Mouse (Mus musculus): ENCODE measurements around the gene Atp8b3. TPM values are rescaled to one million over a fixed set of nuclear protein-coding genes. Genes with fewer than 3 reads are reported as not detected.

Gene Atp8b3
- polyA plus RNA-seq, 1 experiment from 2014 or later = 0.34 TPM

- H3K4me1 ChIP-seq (ENCODE audit: insufficient read depth, low read length) = peaks cover 12% of the 10 kb centered on the region
- H3K27me3 ChIP-seq (ENCODE audit: insufficient read depth, low read length) = no peaks in the 10 kb centered on the region
- H3K9ac ChIP-seq (replicated peaks; ENCODE audit: low read length) = no peak overlapping the region
- no peak overlapping the region for H3K4me3 ChIP-seq (ENCODE audit: low read length)
- no peak overlapping the region for H3K27ac ChIP-seq (ENCODE audit: low read length)
- peaks cover 11% of the 10 kb centered on the region; the same call in 1 of the 2 replicates for H3K36me3 ChIP-seq (ENCODE audit: insufficient read depth, low read length)
- ATAC-seq (ENCODE audit: low FRiP score, low TSS enrichment) = no peak
- no peak overlapping the region for H3K4me2 ChIP-seq (replicated peaks; ENCODE audit: low read depth, low read length)
- WGBS = 89% methylated on average over 8 of the region's 8 CpGs
- no peaks in the 10 kb centered on the region for H3K9me3 ChIP-seq (ENCODE audit: low read length)
Measured at GRCm38 (mm10) chr10:80553575-80553974, 14.7 kb upstream of the Atp8b3 start.

- H3K4me3 ChIP-seq (ENCODE audit: low read length) = no peak overlapping the region
- H3K4me2 ChIP-seq (replicated peaks; ENCODE audit: low read depth, low read length) = no peak overlapping the region
- H3K4me1 ChIP-seq (ENCODE audit: insufficient read depth, low read length) = peaks cover 4% of the 10 kb centered on the region; the same call in 1 of the 2 replicates
- no peak overlapping the region for H3K9ac ChIP-seq (replicated peaks; ENCODE audit: low read length)
- H3K36me3 ChIP-seq (ENCODE audit: insufficient read depth, low read length) = peaks cover 24% of the 10 kb centered on the region
- H3K27ac ChIP-seq (ENCODE audit: low read length) = no peak overlapping the region
- WGBS = 59% methylated on average over 9 of the region's 9 CpGs
- no peaks in the 10 kb centered on the region for H3K9me3 ChIP-seq (ENCODE audit: low read length)
- H3K27me3 ChIP-seq (ENCODE audit: insufficient read depth, low read length) = no peaks in the 10 kb centered on the region
- no peak for ATAC-seq (ENCODE audit: low FRiP score, low TSS enrichment)
Measured at GRCm38 (mm10) chr10:80552364-80552763, 13.4 kb upstream of the Atp8b3 start.

- Histone ChIP-seq H3K27me3 (ENCODE audit: insufficient read depth, low read length) (no peaks in the 10 kb centered on the region), H3K4me1 (ENCODE audit: insufficient read depth, low read length) (0 out of 2 replicates have a peak, but pooled peaks cover 2% of the 10 kb centered on the region), H3K4me2 (replicated peaks; ENCODE audit: low read depth, low read length) (no peak overlapping the region), H3K27ac (ENCODE audit: low read length) (no peak overlapping the region), H3K36me3 (ENCODE audit: insufficient read depth, low read length) (peaks cover 53% of the 10 kb centered on the region), H3K9me3 (ENCODE audit: low read length) (no peaks in the 10 kb centered on the region), H3K9ac (replicated peaks; ENCODE audit: low read length) (no peak overlapping the region), H3K4me3 (ENCODE audit: low read length) (no peak overlapping the region)
- WGBS = 69% methylated on average over 21 of the region's 21 CpGs
- no peak for ATAC-seq (ENCODE audit: low FRiP score, low TSS enrichment)
Measured at GRCm38 (mm10) chr10:80549279-80549678, 10.4 kb upstream of the Atp8b3 start.

- Histone ChIP-seq H3K4me3 (ENCODE audit: low read length) (no peak overlapping the region), H3K9me3 (ENCODE audit: low read length) (no peaks in the 10 kb centered on the region), H3K36me3 (ENCODE audit: insufficient read depth, low read length) (peaks cover 60% of the 10 kb centered on the region), H3K4me1 (ENCODE audit: insufficient read depth, low read length) (0 out of 2 replicates have a peak, but pooled peaks cover 2% of the 10 kb centered on the region), H3K4me2 (replicated peaks; ENCODE audit: low read depth, low read length) (no peak overlapping the region), H3K27me3 (ENCODE audit: insufficient read depth, low read length) (no peaks in the 10 kb centered on the region), H3K9ac (replicated peaks; ENCODE audit: low read length) (no peak overlapping the region), H3K27ac (ENCODE audit: low read length) (no peak overlapping the region)
- 72% methylated on average over 10 of the region's 10 CpGs for WGBS
- peak; percentile 80 for ATAC-seq (ENCODE audit: low FRiP score, low TSS enrichment)
Measured at GRCm38 (mm10) chr10:80548428-80549006, 9.6 kb upstream of the Atp8b3 start.

- Histone ChIP-seq H3K9me3 (ENCODE audit: low read length) (no peaks in the 10 kb centered on the region), H3K4me2 (replicated peaks; ENCODE audit: low read depth, low read length) (no peak overlapping the region), H3K27ac (ENCODE audit: low read length) (no peak overlapping the region), H3K4me3 (ENCODE audit: low read length) (no peak overlapping the region), H3K27me3 (ENCODE audit: insufficient read depth, low read length) (no peaks in the 10 kb centered on the region), H3K36me3 (ENCODE audit: insufficient read depth, low read length) (peaks cover 70% of the 10 kb centered on the region), H3K4me1 (ENCODE audit: insufficient read depth, low read length) (0 out of 2 replicates have a peak, but pooled peaks cover 2% of the 10 kb centered on the region), H3K9ac (replicated peaks; ENCODE audit: low read length) (no peak overlapping the region)
- WGBS = 88% methylated on average over 14 of the region's 15 CpGs
- ATAC-seq (ENCODE audit: low FRiP score, low TSS enrichment) = no peak
Measured at GRCm38 (mm10) chr10:80547539-80547938, 8.6 kb upstream of the Atp8b3 start.

GRCm38 (mm10) chr10:80546945-80547344 lies 8.0 kb upstream of the Atp8b3 start:
- Histone ChIP-seq H3K9me3 (ENCODE audit: low read length) (no peaks in the 10 kb centered on the region), H3K9ac (replicated peaks; ENCODE audit: low read length) (no peak overlapping the region), H3K27me3 (ENCODE audit: insufficient read depth, low read length) (no peaks in the 10 kb centered on the region), H3K4me3 (ENCODE audit: low read length) (no peak overlapping the region), H3K27ac (ENCODE audit: low read length) (no peak overlapping the region), H3K36me3 (ENCODE audit: insufficient read depth, low read length) (peaks cover 75% of the 10 kb centered on the region), H3K4me2 (replicated peaks; ENCODE audit: low read depth, low read length) (no peak overlapping the region), H3K4me1 (ENCODE audit: insufficient read depth, low read length) (0 out of 2 replicates have a peak, but pooled peaks cover 2% of the 10 kb centered on the region)
- ATAC-seq (ENCODE audit: low FRiP score, low TSS enrichment) = no peak
- WGBS = 97% methylated on average over 4 of the region's 4 CpGs

GRCm38 (mm10) chr10:80545590-80545989 lies 6.7 kb upstream of the Atp8b3 start:
- 92% methylated on average over 8 of the region's 8 CpGs for WGBS
- Histone ChIP-seq H3K4me2 (replicated peaks; ENCODE audit: low read depth, low read length) (no peak overlapping the region), H3K4me3 (ENCODE audit: low read length) (no peak overlapping the region), H3K9me3 (ENCODE audit: low read length) (no peaks in the 10 kb centered on the region), H3K36me3 (ENCODE audit: insufficient read depth, low read length) (peaks cover 84% of the 10 kb centered on the region), H3K4me1 (ENCODE audit: insufficient read depth, low read length) (0 out of 2 replicates have a peak, but pooled peaks cover 2% of the 10 kb centered on the region), H3K27ac (ENCODE audit: low read length) (no peak overlapping the region), H3K27me3 (ENCODE audit: insufficient read depth, low read length) (no peaks in the 10 kb centered on the region), H3K9ac (replicated peaks; ENCODE audit: low read length) (no peak overlapping the region)
- ATAC-seq (ENCODE audit: low FRiP score, low TSS enrichment) = no peak

GRCm38 (mm10) chr10:80543873-80544272 lies 4.9 kb upstream of the Atp8b3 start:
- Histone ChIP-seq H3K36me3 (ENCODE audit: insufficient read depth, low read length) (peaks cover 75% of the 10 kb centered on the region), H3K27me3 (ENCODE audit: insufficient read depth, low read length) (no peaks in the 10 kb centered on the region), H3K9me3 (ENCODE audit: low read length) (no peaks in the 10 kb centered on the region), H3K9ac (replicated peaks; ENCODE audit: low read length) (no peak overlapping the region), H3K27ac (ENCODE audit: low read length) (no peak overlapping the region), H3K4me3 (ENCODE audit: low read length) (no peak overlapping the region), H3K4me1 (ENCODE audit: insufficient read depth, low read length) (peaks cover 10% of the 10 kb centered on the region; the same call in 1 of the 2 replicates), H3K4me2 (replicated peaks; ENCODE audit: low read depth, low read length) (no peak overlapping the region)
- ATAC-seq (ENCODE audit: low FRiP score, low TSS enrichment) = no peak
- WGBS = 92% methylated on average over 14 of the region's 14 CpGs

- Histone ChIP-seq H3K27ac (ENCODE audit: low read length) (no peak overlapping the region), H3K4me1 (ENCODE audit: insufficient read depth, low read length) (peaks cover 10% of the 10 kb centered on the region; the same call in 1 of the 2 replicates), H3K4me2 (replicated peaks; ENCODE audit: low read depth, low read length) (0 out of 2 replicates have a peak overlapping the region, but pooled peaks have one; percentile 58), H3K4me3 (ENCODE audit: low read length) (0 out of 2 replicates have a peak overlapping the region, but pooled peaks have one; percentile 42), H3K27me3 (ENCODE audit: insufficient read depth, low read length) (peaks cover 16% of the 10 kb centered on the region; the same call in 1 of the 2 replicates), H3K9ac (replicated peaks; ENCODE audit: low read length) (no peak overlapping the region), H3K36me3 (ENCODE audit: insufficient read depth, low read length) (peaks cover 33% of the 10 kb centered on the region), H3K9me3 (ENCODE audit: low read length) (no peaks in the 10 kb centered on the region)
- WGBS = 48% methylated on average over 5 of the region's 5 CpGs
- ATAC-seq (ENCODE audit: low FRiP score, low TSS enrichment) = no peak
Measured at GRCm38 (mm10) chr10:80539493-80539892, 569 bp upstream of the Atp8b3 start.

- peaks cover 16% of the 10 kb centered on the region; the same call in 1 of the 2 replicates for H3K27me3 ChIP-seq (ENCODE audit: insufficient read depth, low read length)
- 62% methylated on average over 5 of the region's 5 CpGs for WGBS
- H3K9ac ChIP-seq (replicated peaks; ENCODE audit: low read length) = no peak overlapping the region
- H3K4me3 ChIP-seq (ENCODE audit: low read length) = no peak overlapping the region
- no peaks in the 10 kb centered on the region for H3K9me3 ChIP-seq (ENCODE audit: low read length)
- peaks cover 10% of the 10 kb centered on the region; the same call in 1 of the 2 replicates for H3K4me1 ChIP-seq (ENCODE audit: insufficient read depth, low read length)
- no peak overlapping the region for H3K27ac ChIP-seq (ENCODE audit: low read length)
- no peak for ATAC-seq (ENCODE audit: low FRiP score, low TSS enrichment)
- H3K4me2 ChIP-seq (replicated peaks; ENCODE audit: low read depth, low read length) = no peak overlapping the region
- H3K36me3 ChIP-seq (ENCODE audit: insufficient read depth, low read length) = peaks cover 20% of the 10 kb centered on the region
Measured at GRCm38 (mm10) chr10:80538180-80538579, 744 bp downstream of the Atp8b3 start.
